Mouse (Mus musculus): ENCODE results near the gene Cdhr3. TPM values are rescaled to one million over a fixed set of nuclear protein-coding genes. Genes with fewer than 3 reads are reported as not detected.
"Not testable (repeated sequence)": the region's sequence is repeated elsewhere in the genome, so short reads cannot be mapped to it uniquely, and the experiment has no call there.

The Cdhr3 gene
- polyA plus RNA-seq, 1 experiment from 2014 or later = not detected

GRCm38 (mm10) chr12:33009206-33009966, 83.3 kb downstream of the Cdhr3 start:
- Histone ChIP-seq H3K4me2 (no peak overlapping the region), H3K9ac (ENCODE audit: low read depth, low read length) (no peak overlapping the region), H3K4me3 (ENCODE audit: low read depth, low read length) (no peak overlapping the region), H3K27me3 (replicated peaks; ENCODE audit: control insufficient read depth, insufficient read depth, low read length) (no peaks in the 10 kb centered on the region), H3K36me3 (ENCODE audit: control insufficient read depth, insufficient read depth, low read length) (no peaks in the 10 kb centered on the region), H3K27ac (ENCODE audit: low read depth, low read length) (no peak overlapping the region), H3K4me1 (replicated peaks; ENCODE audit: control insufficient read depth, insufficient read depth, low read length) (no peaks in the 10 kb centered on the region; the same call in 1 of the 2 replicates), H3K9me3 (ENCODE audit: control insufficient read depth, low read length) (no peaks in the 10 kb centered on the region)
- ATAC-seq (replicated peaks; ENCODE audit: low FRiP score) (no peak), DNase-seq (ENCODE audit: low spot score) (no peak)
- WGBS = 84% methylated on average over 6 of the region's 6 CpGs

DNA sequence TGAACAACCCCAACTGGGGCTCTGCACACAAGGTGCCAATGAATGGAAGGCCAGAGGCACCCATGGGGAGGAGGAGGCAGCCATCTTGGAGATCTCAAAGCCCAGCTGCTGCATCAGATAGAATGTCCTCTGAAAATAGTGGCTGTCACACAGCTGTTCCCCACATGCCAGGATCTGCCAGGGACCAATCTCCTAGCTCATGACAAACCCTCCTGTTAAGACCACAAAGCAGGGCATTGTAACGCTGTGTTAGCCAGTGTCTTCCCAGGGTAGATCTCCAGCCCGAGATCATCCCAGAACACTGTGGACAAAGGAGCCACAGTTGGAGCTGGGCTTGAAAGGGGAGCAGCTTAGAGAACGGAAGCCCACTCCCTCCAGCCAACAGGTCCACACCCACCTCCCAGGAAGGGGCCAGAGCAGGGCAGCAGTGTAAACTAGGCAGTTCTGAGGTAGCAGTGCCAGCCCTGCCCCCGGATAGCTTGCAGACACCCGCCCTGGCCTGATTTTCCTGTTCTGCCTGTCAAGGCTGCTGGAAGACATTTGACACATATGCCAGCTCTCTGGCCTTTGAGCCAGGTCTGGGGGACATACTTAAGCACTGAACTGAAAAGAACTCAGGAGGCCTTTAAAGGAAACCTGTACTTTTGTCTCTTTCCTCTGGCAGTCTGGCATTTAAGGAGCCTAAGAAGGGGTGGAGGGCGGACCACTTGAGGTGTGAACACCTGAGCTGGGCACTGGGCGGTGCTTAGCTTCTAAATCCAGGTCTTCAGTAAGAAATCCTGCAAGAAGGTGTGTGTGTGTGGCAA, 84.2 kb downstream of the Cdhr3 start:
- Histone ChIP-seq H3K27me3 (replicated peaks; ENCODE audit: control insufficient read depth, insufficient read depth, low read length) (no peaks in the 10 kb centered on the region), H3K4me2 (no peak overlapping the region), H3K4me1 (replicated peaks; ENCODE audit: control insufficient read depth, insufficient read depth, low read length) (no peaks in the 10 kb centered on the region; the same call in 1 of the 2 replicates), H3K36me3 (ENCODE audit: control insufficient read depth, insufficient read depth, low read length) (no peaks in the 10 kb centered on the region), H3K9me3 (ENCODE audit: control insufficient read depth, low read length) (no peaks in the 10 kb centered on the region), H3K4me3 (ENCODE audit: low read depth, low read length) (no peak overlapping the region), H3K9ac (ENCODE audit: low read depth, low read length) (no peak overlapping the region), H3K27ac (ENCODE audit: low read depth, low read length) (no peak overlapping the region)
- ATAC-seq (replicated peaks; ENCODE audit: low FRiP score) = no peak
- no peak for DNase-seq (ENCODE audit: low spot score)
- 50% methylated on average over 7 of the region's 7 CpGs for WGBS

- DNase-seq (ENCODE audit: low spot score) (no peak), ATAC-seq (replicated peaks; ENCODE audit: low FRiP score) (no peak)
- H3K36me3 ChIP-seq (ENCODE audit: control insufficient read depth, insufficient read depth, low read length) = no peaks in the 10 kb centered on the region
- H3K9ac ChIP-seq (ENCODE audit: low read depth, low read length) = no peak overlapping the region
- 84% methylated on average over 2 of the region's 2 CpGs for WGBS
- H3K9me3 ChIP-seq (ENCODE audit: control insufficient read depth, low read length) = no peaks in the 10 kb centered on the region
- H3K4me1 ChIP-seq (replicated peaks; ENCODE audit: control insufficient read depth, insufficient read depth, low read length) = no peaks in the 10 kb centered on the region; the same call in 1 of the 2 replicates
- H3K4me2 ChIP-seq = no peak overlapping the region
- no peaks in the 10 kb centered on the region for H3K27me3 ChIP-seq (replicated peaks; ENCODE audit: control insufficient read depth, insufficient read depth, low read length)
- no peak overlapping the region for H3K27ac ChIP-seq (ENCODE audit: low read depth, low read length)
- no peak overlapping the region for H3K4me3 ChIP-seq (ENCODE audit: low read depth, low read length)
Measured at GRCm38 (mm10) chr12:33007176-33007575, 85.5 kb downstream of the Cdhr3 start.

DNA sequence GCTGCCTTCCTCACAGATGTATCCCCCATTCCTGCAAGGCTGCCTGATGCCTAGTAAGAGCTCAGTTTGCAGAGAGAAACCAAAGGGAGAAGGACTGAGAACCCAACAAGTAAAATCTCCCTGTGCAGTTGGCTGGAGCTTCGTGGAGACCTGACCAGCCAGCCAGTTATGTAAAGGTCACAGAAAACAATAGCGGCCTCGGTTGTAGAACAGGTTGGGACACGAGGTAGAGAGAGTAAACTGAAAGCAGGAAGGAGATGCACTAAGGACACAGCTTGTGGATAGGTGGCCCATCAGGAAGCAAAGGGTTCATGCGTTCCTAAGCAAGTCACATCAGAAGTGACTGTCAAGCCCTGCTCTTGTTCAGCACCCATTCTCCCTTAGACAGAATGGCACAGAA, 86.8 kb downstream of the Cdhr3 start:
- H3K4me1 ChIP-seq (replicated peaks; ENCODE audit: control insufficient read depth, insufficient read depth, low read length) = no peaks in the 10 kb centered on the region; the same call in 1 of the 2 replicates
- no peaks in the 10 kb centered on the region for H3K9me3 ChIP-seq (ENCODE audit: control insufficient read depth, low read length)
- no peak for ATAC-seq (replicated peaks; ENCODE audit: low FRiP score)
- no peaks in the 10 kb centered on the region for H3K36me3 ChIP-seq (ENCODE audit: control insufficient read depth, insufficient read depth, low read length)
- DNase-seq (ENCODE audit: low spot score) = no peak
- 72% methylated on average over 5 of the region's 5 CpGs for WGBS
- no peak overlapping the region for H3K4me2 ChIP-seq
- H3K27ac ChIP-seq (ENCODE audit: low read depth, low read length) = no peak overlapping the region
- no peak overlapping the region for H3K9ac ChIP-seq (ENCODE audit: low read depth, low read length)
- H3K27me3 ChIP-seq (replicated peaks; ENCODE audit: control insufficient read depth, insufficient read depth, low read length) = no peaks in the 10 kb centered on the region
- H3K4me3 ChIP-seq (ENCODE audit: low read depth, low read length) = no peak overlapping the region

DNA sequence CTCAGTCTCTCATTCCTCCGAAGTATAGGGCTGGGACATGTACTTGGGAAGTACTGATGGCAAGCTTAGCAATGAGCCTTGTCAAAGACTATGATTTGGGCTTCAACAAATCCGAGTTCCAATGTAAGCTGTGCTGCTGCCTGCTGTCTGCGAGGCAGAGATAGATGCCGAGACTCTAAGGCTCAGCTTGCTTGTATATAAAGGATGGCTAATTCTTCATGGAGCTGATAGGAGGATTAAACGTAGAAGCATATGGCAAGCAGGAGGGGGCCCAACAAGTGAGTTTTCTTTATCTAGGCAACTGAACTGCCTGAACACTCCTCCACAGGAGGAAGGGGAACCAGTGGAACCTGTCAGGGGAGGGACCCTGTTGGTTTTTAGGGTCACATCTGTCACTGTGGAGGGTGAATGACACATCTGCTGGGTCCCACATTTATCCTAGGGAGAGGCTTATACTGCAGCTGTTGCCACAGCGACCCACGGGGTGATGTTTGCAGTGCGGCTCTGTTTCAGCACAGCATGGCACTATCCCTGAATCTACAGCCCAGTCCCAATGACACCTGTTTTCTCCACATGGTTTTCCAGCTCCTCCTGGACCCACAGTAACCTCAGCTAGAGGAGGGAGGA, 89.2 kb downstream of the Cdhr3 start:
- Histone ChIP-seq H3K9ac (ENCODE audit: low read depth, low read length) (no peak overlapping the region), H3K27ac (ENCODE audit: low read depth, low read length) (no peak overlapping the region), H3K4me3 (ENCODE audit: low read depth, low read length) (no peak overlapping the region), H3K9me3 (ENCODE audit: control insufficient read depth, low read length) (no peaks in the 10 kb centered on the region), H3K4me1 (replicated peaks; ENCODE audit: control insufficient read depth, insufficient read depth, low read length) (no peaks in the 10 kb centered on the region; the same call in 1 of the 2 replicates), H3K4me2 (no peak overlapping the region), H3K36me3 (ENCODE audit: control insufficient read depth, insufficient read depth, low read length) (no peaks in the 10 kb centered on the region), H3K27me3 (replicated peaks; ENCODE audit: control insufficient read depth, insufficient read depth, low read length) (no peaks in the 10 kb centered on the region)
- DNase-seq (ENCODE audit: low spot score) (no peak), ATAC-seq (replicated peaks; ENCODE audit: low FRiP score) (no peak)
- WGBS = 61% methylated on average over 8 of the region's 8 CpGs

GRCm38 (mm10) chr12:33000402-33000801, 92.3 kb downstream of the Cdhr3 start:
- Histone ChIP-seq H3K9ac (ENCODE audit: low read depth, low read length) (no peak overlapping the region), H3K4me2 (no peak overlapping the region), H3K9me3 (ENCODE audit: control insufficient read depth, low read length) (no peaks in the 10 kb centered on the region), H3K4me1 (replicated peaks; ENCODE audit: control insufficient read depth, insufficient read depth, low read length) (no peaks in the 10 kb centered on the region), H3K4me3 (ENCODE audit: low read depth, low read length) (no peak overlapping the region), H3K27ac (ENCODE audit: low read depth, low read length) (no peak overlapping the region), H3K27me3 (replicated peaks; ENCODE audit: control insufficient read depth, insufficient read depth, low read length) (no peaks in the 10 kb centered on the region), H3K36me3 (ENCODE audit: control insufficient read depth, insufficient read depth, low read length) (no peaks in the 10 kb centered on the region)
- ATAC-seq (replicated peaks; ENCODE audit: low FRiP score) = no peak
- no peak for DNase-seq (ENCODE audit: low spot score)
- WGBS = 56% methylated on average over 4 of the region's 4 CpGs

- not testable (repeated sequence) for H3K27me3 ChIP-seq (replicated peaks; ENCODE audit: control insufficient read depth, insufficient read depth, low read length); H3K36me3 ChIP-seq (ENCODE audit: control insufficient read depth, insufficient read depth, low read length); ATAC-seq (replicated peaks; ENCODE audit: low FRiP score); H3K4me1 ChIP-seq (replicated peaks; ENCODE audit: control insufficient read depth, insufficient read depth, low read length); H3K9ac ChIP-seq (ENCODE audit: low read depth, low read length); H3K27ac ChIP-seq (ENCODE audit: low read depth, low read length); H3K9me3 ChIP-seq (ENCODE audit: control insufficient read depth, low read length); H3K4me2 ChIP-seq; H3K4me3 ChIP-seq (ENCODE audit: low read depth, low read length); DNase-seq (ENCODE audit: low spot score)
- 38% methylated on average over 3 of the region's 3 CpGs for WGBS
Measured at GRCm38 (mm10) chr12:32999778-33000177, 92.9 kb downstream of the Cdhr3 start.

DNA sequence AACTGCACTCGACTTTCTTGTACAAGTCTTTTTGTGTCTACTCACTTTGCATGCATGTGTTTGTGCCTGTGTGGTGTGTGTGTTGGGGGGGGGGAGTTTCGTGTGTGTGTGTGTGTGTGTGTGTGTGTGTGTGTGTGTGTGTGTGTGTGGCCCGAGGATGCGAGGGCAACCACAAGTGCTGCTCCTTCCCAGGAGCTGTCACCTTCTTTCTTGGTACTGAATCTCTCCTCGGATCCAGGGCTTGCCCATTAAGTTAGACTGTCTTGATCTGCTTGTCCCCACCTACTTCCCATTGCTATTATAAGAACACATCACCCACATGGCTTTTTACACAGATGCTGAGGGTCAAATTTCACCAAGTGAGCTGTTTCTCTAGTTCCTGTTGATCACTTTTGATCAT, 93.9 kb downstream of the Cdhr3 start:
- Histone ChIP-seq H3K36me3 (ENCODE audit: control insufficient read depth, insufficient read depth, low read length) (no peaks in the 10 kb centered on the region), H3K9ac (ENCODE audit: low read depth, low read length) (no peak overlapping the region), H3K4me3 (ENCODE audit: low read depth, low read length) (no peak overlapping the region), H3K27me3 (replicated peaks; ENCODE audit: control insufficient read depth, insufficient read depth, low read length) (no peaks in the 10 kb centered on the region), H3K27ac (ENCODE audit: low read depth, low read length) (no peak overlapping the region), H3K4me1 (replicated peaks; ENCODE audit: control insufficient read depth, insufficient read depth, low read length) (no peaks in the 10 kb centered on the region), H3K4me2 (no peak overlapping the region), H3K9me3 (ENCODE audit: control insufficient read depth, low read length) (no peaks in the 10 kb centered on the region)
- DNase-seq (ENCODE audit: low spot score) (no peak), ATAC-seq (replicated peaks; ENCODE audit: low FRiP score) (no peak)
- WGBS = 57% methylated on average over 5 of the region's 5 CpGs

Measured in liver, embryonic 11.5 days (tissue).